Mouse (Mus musculus): Measurements from ENCODE around the gene Mfsd11. TPM values are rescaled to one million over a fixed set of nuclear protein-coding genes. Genes with fewer than 3 reads are reported as not detected.
"Not testable (repeated sequence)": the region's sequence is repeated elsewhere in the genome, so short reads cannot be mapped to it uniquely, and the experiment has no call there.

The Mfsd11 gene
- polyA plus RNA-seq, 1 experiment from 2014 or later = 33.3 TPM

GRCm38 (mm10) chr11:116842531-116843260 lies 9.5 kb upstream of the Mfsd11 start:
- peak overlapping the region; percentile 80 for H3K4me3 ChIP-seq (replicated peaks)
- ATAC-seq (ENCODE audit: insufficient read depth, low FRiP score, low read depth) = peak; percentile 66
- WGBS = under 1% methylated on average over 71 of the region's 73 CpGs

DNA sequence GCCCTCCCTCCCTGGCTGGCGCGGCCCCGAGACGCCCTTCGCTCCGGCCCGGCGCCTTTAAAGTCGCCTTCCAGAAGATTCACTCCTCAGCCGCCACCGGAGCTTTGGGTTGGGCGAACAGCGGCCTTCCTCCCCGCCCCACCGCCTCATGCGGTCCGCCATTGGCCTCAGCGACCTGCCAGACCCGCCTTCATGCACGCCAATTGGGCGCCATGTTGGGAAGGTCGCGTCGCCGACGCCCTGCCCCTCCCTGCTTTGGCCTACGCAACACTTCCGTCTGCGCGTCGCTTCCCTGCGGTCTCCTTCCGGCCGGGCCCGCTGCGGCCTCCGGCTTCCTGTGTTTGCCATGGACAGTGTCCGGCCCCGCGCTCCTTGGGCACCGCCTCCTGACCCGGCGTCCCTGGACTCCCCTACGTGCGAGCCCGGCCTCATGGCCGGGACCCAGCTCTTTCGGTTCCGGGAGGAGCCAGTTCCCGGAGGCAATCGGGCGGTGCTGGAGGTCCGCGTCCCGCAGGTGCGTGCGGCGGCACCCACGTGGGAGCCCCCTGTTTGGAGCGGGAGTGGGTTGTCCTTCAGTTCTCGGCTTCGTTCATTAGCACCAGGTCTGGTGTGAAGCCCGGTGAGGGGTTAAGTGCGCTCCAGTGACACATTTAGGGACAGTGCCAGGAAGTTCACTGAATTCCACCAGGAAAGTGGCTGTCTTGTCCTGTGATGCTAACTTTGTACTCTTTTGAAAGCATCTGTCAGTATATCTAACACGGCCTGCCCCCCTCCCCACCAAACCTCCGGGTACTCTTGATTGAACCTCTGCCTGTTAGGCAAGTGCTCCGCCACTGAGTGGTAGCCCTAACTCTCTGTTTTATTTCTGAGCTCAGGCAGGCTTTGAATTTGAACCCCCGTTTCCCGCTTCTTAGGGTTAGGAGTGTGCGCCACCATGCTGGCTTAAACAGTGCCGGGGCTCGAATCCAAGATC lies 8.7 kb upstream of the Mfsd11 start, which contains the start of the genes Mettl23 and Jmjd6:
Gene Mettl23 (plus strand): TSS at position 18 of the 973 bp plus-strand sequence.
Gene Jmjd6 (minus strand): TSS at position 189 of the 973 bp plus-strand sequence.
- ATAC-seq (ENCODE audit: insufficient read depth, low FRiP score, low read depth) = peak; percentile 94
- peak within 1 kb of the TSS; percentile 78 for H3K4me2 ChIP-seq
- peak within 1 kb of the TSS; percentile 80 for H3K4me3 ChIP-seq (replicated peaks)
- H3K27me3 ChIP-seq (replicated peaks) = no peaks in the 10 kb centered on the region
- peaks cover 34% of the 10 kb centered on the region for H3K4me1 ChIP-seq
- H3K27ac ChIP-seq = peak within 1 kb of the TSS; percentile 99
- WGBS = under 1% methylated on average over 72 of the region's 72 CpGs
- peak within 1 kb of the TSS; percentile 78 for H3K9ac ChIP-seq
- H3K9me3 ChIP-seq = no peaks in the 10 kb centered on the region
- peaks cover 33% of the 10 kb centered on the region for H3K36me3 ChIP-seq

More at GRCm38 (mm10) chr11:116842531-116843260, 9.5 kb upstream of the Mfsd11 start:
- H3K27me3 ChIP-seq (replicated peaks) = no peaks in the 10 kb centered on the region
- H3K36me3 ChIP-seq = peaks cover 33% of the 10 kb centered on the region
- H3K9me3 ChIP-seq = no peaks in the 10 kb centered on the region
- H3K9ac ChIP-seq = peak overlapping the region; percentile 78
- H3K4me1 ChIP-seq = peaks cover 34% of the 10 kb centered on the region
- H3K27ac ChIP-seq = peak overlapping the region; percentile 99
- H3K4me2 ChIP-seq = peak overlapping the region; percentile 78

DNA sequence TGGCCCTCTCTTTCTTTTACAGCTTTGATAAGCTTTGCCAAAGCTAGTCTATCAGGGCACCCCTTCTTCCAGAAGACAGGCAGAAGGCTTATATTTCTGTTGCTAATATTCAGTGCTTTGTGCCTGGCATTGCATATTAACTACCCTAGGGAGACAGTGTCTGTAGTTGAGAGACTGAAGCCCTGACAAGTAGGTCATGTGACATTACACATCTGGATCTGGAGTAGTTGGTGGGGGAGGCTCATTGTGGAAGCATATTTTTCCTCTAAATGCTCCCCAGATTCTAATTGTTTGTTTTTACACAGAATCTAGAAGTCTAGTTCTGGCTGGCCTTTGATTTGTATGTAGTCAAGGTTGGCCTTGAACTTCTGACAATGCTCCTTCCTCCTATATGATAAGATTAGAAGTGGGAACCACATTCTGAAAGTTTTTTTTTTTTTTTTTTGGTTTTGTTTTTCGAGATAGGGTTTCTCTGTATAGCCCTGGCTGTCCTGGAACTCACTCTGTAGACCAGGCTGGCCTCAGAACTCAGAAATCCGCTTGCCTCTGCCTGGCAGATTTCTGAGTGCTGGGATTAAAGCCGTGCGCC lies 5.6 kb upstream of the Mfsd11 start:
- ATAC-seq (ENCODE audit: insufficient read depth, low FRiP score, low read depth) = no peak
- Histone ChIP-seq H3K36me3 (peaks cover 14% of the 10 kb centered on the region; the same call in 1 of the 2 replicates), H3K27me3 (replicated peaks) (no peaks in the 10 kb centered on the region), H3K9me3 (no peaks in the 10 kb centered on the region), H3K4me2 (no peak overlapping the region), H3K4me3 (replicated peaks) (no peak overlapping the region), H3K4me1 (0 out of 2 replicates have a peak, but pooled peaks cover 12% of the 10 kb centered on the region), H3K27ac (peak overlapping the region; percentile 18; the same call in 1 of the 2 replicates), H3K9ac (no peak overlapping the region)
- 75% methylated on average over 4 of the region's 4 CpGs for WGBS

DNA sequence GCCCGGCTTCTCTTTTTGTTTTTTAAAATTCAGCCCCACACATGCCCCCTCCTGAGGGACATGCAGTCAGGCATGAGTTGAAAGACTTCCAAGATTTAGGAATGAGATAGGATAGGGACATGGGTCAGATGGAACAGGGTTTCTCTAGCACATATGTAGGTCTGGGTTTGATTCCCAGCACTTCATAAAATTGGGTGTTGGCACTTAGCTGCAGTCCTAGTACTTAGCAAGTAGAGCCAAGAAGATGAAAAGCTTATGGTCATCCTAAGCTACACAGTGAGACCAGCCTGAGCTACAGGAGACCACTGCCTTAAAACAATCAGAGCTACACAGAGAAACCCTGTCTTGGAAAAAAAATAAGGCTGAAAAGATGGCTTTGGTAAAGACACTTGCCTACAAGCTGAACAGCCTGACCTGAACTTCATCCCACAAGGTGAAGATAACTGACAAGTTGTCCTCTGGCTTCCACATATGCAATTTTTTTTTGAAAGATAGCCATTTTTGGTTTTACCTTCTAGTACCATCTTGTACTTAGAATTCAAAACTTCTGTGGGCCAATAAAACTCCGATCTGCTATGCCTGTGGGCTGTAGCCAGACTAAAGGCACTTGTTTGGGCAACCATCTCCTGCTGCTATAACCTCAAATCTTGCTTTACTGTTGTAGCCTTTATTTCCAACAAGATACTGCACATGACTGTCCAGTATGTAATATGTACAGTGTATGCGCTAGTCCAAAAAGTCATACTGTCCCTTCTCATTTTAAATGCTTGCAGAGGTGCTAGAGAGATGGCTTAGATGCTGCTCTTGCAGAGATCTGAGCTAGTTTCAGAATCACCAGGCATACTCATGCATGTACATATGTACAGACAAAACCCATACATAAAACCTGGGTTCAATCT lies 4.8 kb upstream of the Mfsd11 start:
- no peaks in the 10 kb centered on the region for H3K9me3 ChIP-seq
- H3K27me3 ChIP-seq (replicated peaks) = no peaks in the 10 kb centered on the region
- no peak overlapping the region for H3K4me2 ChIP-seq
- peak overlapping the region; percentile 18; the same call in 1 of the 2 replicates for H3K27ac ChIP-seq
- 85% methylated on average over 3 of the region's 3 CpGs for WGBS
- H3K9ac ChIP-seq = no peak overlapping the region
- ATAC-seq (ENCODE audit: insufficient read depth, low FRiP score, low read depth) = no peak
- H3K4me3 ChIP-seq (replicated peaks) = no peak overlapping the region
- peaks cover 14% of the 10 kb centered on the region; the same call in 1 of the 2 replicates for H3K36me3 ChIP-seq
- H3K4me1 ChIP-seq = 0 out of 2 replicates have a peak, but pooled peaks cover 12% of the 10 kb centered on the region

DNA sequence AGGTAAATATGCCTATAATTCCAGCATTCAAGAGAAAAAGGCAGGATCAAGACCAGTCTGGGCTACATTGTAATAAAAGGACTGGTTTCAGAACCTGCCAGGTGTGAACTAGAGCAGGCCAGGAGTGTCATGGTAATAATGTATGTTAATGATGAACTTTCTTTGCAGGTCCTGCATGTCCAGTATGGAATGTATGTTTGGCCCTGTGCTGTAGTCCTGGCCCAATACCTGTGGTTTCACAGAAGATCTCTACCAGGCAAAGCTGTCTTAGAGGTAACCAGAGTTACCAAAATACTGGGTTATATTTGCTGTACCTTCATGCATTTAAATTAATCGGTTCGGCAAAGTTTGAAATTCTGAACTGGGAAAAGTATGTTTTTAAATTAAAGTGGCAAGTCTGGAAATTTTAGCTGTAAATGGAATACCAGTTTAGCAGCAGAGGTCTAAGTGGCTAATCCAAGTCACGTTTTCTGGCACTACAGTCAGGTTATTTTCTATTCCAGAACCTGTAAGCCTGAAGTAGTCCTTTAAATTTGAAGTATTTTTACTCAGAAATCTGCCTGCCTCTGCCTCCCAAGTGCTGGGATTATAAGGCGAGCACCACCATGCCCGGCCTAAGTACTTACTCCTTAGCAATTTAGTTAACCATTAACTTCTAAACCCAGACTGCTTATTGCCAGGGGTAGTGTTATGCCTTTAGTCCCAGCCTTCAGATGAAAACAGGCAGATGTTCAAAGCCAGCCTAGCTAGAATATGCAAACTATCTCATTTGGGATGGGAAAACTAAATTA lies 4.0 kb upstream of the Mfsd11 start:
- 74% methylated on average over 5 of the region's 5 CpGs for WGBS
- H3K36me3 ChIP-seq = peaks cover 14% of the 10 kb centered on the region; the same call in 1 of the 2 replicates

DNA sequence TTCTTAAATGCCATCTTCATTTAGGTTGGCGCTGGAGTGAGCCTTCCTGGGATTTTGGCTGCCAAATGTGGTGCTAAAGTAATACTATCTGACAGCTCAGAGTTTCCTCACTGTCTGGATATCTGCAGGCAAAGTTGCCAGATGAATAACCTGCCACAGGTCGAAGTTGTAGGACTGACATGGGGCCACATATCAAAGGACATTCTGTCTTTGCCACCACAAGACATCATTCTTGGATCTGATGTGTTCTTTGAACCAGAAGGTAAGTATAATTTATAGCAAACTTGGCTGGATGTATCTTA lies 3.4 kb upstream of the Mfsd11 start:
- not testable (repeated sequence) for H3K9me3 ChIP-seq; H3K4me2 ChIP-seq; H3K4me3 ChIP-seq (replicated peaks); H3K27ac ChIP-seq; H3K27me3 ChIP-seq (replicated peaks); ATAC-seq (ENCODE audit: insufficient read depth, low FRiP score, low read depth); H3K9ac ChIP-seq
- WGBS = 80% methylated on average over 2 of the region's 2 CpGs
- H3K4me1 ChIP-seq = 0 out of 2 replicates have a peak, but pooled peaks cover 12% of the 10 kb centered on the region
- peaks cover 14% of the 10 kb centered on the region; the same call in 1 of the 2 replicates for H3K36me3 ChIP-seq

More for the DNA sequence above, 4.0 kb upstream of the Mfsd11 start:
- Histone ChIP-seq H3K4me3 (replicated peaks) (no peak overlapping the region), H3K9me3 (no peaks in the 10 kb centered on the region), H3K9ac (no peak overlapping the region), H3K4me1 (0 out of 2 replicates have a peak, but pooled peaks cover 12% of the 10 kb centered on the region), H3K4me2 (no peak overlapping the region), H3K27me3 (replicated peaks) (no peaks in the 10 kb centered on the region), H3K27ac (no peak overlapping the region)
- no peak for ATAC-seq (ENCODE audit: insufficient read depth, low FRiP score, low read depth)

DNA sequence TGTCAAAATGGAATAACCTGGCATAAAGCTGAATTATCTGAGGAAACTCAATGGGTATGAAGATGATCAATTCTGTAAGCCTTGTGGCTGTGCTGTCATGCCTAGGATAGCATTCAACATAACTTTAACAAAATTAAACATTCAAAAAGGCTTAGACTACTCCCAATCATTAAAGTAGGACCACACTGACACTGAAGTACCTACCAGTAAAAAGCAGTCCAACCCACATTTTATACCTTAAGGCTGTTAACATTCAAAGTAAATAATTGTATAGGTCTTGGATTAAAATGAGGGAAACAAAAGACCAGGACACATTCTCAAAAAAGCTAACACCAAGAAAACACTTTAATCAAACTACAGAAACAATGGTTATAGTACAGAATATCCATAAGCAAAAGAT lies 2.7 kb upstream of the Mfsd11 start:
- H3K9ac ChIP-seq = no peak overlapping the region
- H3K4me3 ChIP-seq (replicated peaks) = no peak overlapping the region
- no peak for ATAC-seq (ENCODE audit: insufficient read depth, low FRiP score, low read depth)
- no peaks in the 10 kb centered on the region for H3K9me3 ChIP-seq
- H3K36me3 ChIP-seq = peaks cover 14% of the 10 kb centered on the region; the same call in 1 of the 2 replicates
- H3K27me3 ChIP-seq (replicated peaks) = no peaks in the 10 kb centered on the region
- no peak overlapping the region for H3K4me2 ChIP-seq
- peaks cover 6% of the 10 kb centered on the region; the same call in 1 of the 2 replicates for H3K4me1 ChIP-seq
- no peak overlapping the region for H3K27ac ChIP-seq

DNA sequence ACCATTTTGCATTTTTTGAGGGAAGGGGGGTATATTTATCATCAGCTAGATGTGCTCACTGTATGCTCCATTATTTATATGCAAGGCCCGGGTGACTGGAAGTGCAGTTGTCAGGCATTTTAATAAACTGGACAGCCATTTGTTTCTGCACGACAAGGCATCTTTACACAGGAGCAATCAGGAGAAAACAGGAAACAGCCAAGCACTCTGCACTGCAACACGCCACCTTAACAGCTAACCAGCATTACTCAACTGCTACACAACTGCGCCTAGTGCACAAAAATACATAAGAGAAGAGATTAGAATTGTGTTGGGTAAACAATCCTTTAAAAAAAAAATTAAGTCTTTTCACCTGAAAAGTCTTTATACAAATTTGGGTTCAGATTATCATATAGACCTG lies 2.2 kb upstream of the Mfsd11 start:
- 23% methylated on average over 4 of the region's 4 CpGs for WGBS
- peak overlapping the region; percentile 68 for H3K4me2 ChIP-seq
- ATAC-seq (ENCODE audit: insufficient read depth, low FRiP score, low read depth) = no peak
- H3K4me1 ChIP-seq = peaks cover 5% of the 10 kb centered on the region; the same call in 1 of the 2 replicates
- peaks cover 14% of the 10 kb centered on the region; the same call in 1 of the 2 replicates for H3K36me3 ChIP-seq
- no peaks in the 10 kb centered on the region for H3K27me3 ChIP-seq (replicated peaks)
- no peak overlapping the region for H3K9ac ChIP-seq
- H3K27ac ChIP-seq = no peak overlapping the region
- H3K4me3 ChIP-seq (replicated peaks) = no peak overlapping the region; the same call in 1 of the 2 replicates
- H3K9me3 ChIP-seq = no peaks in the 10 kb centered on the region

DNA sequence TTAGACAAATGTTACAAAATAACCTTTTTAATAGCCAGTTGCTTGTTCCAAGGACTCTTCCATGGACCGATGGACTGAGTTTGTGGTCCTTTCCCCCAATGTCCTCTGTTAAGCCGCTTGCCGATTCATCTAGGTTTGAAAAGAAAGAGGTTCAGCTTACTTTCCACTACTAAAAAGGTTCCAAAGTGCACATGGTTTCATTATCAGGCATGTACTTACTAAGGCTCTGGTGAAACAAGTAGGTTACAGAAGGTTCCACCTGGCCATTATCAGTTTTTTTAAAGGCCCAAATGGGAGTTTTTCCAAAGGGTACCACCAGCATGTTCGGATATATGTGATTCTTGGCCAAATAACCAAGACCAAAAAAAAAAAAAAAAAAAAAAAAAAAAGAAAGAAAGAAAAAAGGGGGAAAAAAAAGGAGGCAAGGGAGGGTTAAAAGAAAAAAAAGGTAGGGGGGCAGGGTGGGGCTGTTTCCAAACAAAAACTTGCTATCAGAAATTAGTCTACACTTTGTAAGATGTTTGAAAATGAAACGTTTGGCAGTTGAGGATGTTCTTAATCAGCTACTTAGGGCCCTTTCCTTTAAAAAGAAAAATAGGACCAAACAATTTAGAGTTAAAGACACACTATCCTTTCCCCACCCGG lies 1.3 kb upstream of the Mfsd11 start:
- no peak for ATAC-seq (ENCODE audit: insufficient read depth, low FRiP score, low read depth)
- Histone ChIP-seq H3K4me2 (peak overlapping the region; percentile 68), H3K27ac (peak overlapping the region; percentile 28; the same call in 1 of the 2 replicates), H3K27me3 (replicated peaks) (no peaks in the 10 kb centered on the region), H3K4me1 (peaks cover 5% of the 10 kb centered on the region; the same call in 1 of the 2 replicates), H3K4me3 (replicated peaks) (peak overlapping the region; percentile 92), H3K9me3 (no peaks in the 10 kb centered on the region), H3K9ac (peak overlapping the region; percentile 90), H3K36me3 (peaks cover 14% of the 10 kb centered on the region; the same call in 1 of the 2 replicates)
- WGBS = 23% methylated on average over 6 of the region's 6 CpGs
